Mouse (Mus musculus): Measurements from ENCODE around the gene Rnf26. TPM values are rescaled to one million over a fixed set of nuclear protein-coding genes. Genes with fewer than 3 reads are reported as not detected.

Gene Rnf26
- polyA plus RNA-seq, 2 experiments from 2014 or later: 3.2 to 7.9 TPM

- no peak for ATAC-seq
Observed at GRCm38 (mm10) chr9:44087761-44088455, 25.4 kb downstream of the Rnf26 start.

GRCm38 (mm10) chr9:44086960-44087359 lies 26.4 kb downstream of the Rnf26 start:
- ATAC-seq: no peak

- no peak for ATAC-seq
Observed at GRCm38 (mm10) chr9:44085741-44086665, 27.3 kb downstream of the Rnf26 start.

GRCm38 (mm10) chr9:44085276-44085675 lies 28.0 kb downstream of the Rnf26 start:
- no peak for ATAC-seq

- peak; percentile 46 for ATAC-seq
Observed at GRCm38 (mm10) chr9:44084659-44085229, 28.6 kb downstream of the Rnf26 start.

- ATAC-seq: peak; percentile 36
Observed at GRCm38 (mm10) chr9:44084236-44084635, 29.1 kb downstream of the Rnf26 start.

DNA sequence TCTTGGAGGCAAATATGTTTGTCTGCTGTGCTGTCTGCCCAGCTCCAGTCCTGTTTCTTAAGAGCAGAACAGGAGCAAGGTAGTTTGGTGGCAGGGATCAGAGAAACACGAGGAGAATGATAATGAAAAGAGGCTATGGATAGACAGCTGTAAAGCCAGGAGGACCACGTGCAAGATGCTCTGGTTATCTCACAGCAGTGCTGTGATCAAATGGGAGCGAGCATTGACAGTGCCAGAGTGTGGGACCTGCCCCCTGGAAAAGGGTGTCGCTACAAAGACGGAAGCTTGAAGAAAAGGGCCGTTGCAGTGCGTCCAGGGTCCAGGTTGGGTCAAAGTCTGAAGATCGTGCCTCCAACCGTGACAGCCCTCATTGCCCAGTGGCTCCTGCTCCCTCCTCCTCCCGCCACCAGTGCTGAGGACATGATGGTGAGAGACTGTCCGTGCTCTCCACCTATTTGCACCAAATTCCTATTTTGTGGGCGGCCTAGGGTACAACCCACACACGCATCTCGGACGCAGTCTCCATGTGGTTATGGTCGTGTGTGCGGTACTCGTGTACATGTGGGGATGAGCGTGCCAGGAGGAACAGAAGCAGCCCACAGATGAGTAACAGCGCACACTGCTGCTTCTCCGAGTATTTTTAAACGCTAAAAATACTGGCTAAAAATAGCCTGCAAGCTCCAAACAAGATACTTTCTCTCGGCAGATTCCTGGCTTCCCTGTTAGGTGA lies 29.8 kb downstream of the Rnf26 start:
- no peak for ATAC-seq

DNA sequence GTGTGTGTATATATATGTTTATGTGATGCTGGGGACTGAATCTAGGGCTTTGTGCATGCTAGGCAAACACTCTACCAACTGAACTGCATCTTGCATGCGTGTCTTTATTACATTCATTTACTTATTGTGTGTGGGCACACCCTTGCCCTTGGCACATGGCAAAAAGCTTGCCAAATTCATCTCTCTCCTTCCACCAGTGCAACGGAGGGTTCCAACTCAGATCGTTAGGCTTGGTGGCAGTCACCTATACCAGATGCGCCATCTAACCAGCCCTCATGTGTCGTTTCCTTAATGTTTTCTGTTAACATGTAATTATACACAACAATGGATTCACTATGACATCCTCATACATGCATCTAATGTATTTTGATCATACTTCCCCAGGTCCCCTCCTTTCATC lies 31.1 kb downstream of the Rnf26 start:
- ATAC-seq: no peak

GRCm38 (mm10) chr9:44081581-44081980 lies 31.7 kb downstream of the Rnf26 start:
- no peak for ATAC-seq

DNA sequence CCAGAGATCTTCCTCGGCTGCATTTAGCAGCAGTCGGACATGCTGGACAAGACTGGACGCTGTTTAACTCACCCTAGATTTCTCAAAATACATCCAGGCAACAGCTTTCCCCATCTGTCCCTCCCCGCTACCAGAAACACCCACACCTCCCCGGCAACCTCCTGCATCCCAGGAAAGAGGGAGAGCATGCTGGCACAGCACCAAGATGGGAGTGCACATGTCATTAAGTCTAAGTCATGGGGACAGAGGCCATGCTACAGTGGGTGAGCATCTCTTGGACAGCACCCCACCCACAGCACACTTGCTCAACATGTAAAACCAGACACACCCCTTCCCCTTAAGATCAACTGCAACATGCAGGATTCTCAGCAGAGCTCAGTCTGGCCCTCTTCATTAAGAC lies 32.4 kb downstream of the Rnf26 start:
- ATAC-seq: no peak

GRCm38 (mm10) chr9:44079997-44080780 lies 33.1 kb downstream of the Rnf26 start:
- no peak for ATAC-seq

DNA sequence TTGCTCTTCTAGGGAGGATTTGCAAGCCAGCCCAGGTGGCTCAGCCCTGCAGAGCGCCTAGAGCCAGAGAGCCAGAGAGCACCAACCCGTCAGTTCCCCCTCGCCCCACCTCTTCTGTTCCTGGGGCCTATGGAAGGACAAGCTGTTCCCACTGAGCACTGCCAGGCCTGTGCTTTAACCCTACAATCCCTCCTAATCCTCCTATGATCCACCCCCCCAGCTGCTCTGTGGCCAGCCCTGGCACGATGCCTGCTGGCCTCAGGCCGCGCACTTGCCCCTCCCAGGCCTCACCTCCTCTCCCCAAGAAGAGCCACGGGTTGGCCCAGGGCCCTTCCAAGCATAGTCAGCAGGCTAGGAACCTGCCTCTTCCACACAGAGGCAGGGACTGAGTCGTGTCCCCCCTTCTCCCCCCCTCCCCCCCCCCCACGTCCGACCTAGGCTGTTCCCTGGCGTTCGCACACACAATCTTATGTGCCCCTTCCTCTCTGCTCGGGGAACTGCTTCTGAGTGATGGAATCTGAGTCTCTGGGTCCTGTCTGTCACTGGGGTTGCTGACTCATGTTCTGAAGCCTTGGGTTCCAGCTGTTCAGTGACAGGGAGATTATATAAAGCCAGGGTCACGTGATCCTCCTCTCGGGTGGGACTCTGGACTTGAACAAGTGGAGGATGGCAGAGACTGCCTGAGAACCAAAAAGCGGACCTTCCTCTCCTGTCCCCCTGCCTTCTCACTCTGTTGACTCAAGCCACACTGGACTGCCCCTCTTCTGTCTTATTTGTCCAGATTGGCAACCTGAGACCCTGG lies 34.2 kb downstream of the Rnf26 start:
- ATAC-seq: no peak

- ATAC-seq: no peak
Observed at GRCm38 (mm10) chr9:44078136-44078797, 35.0 kb downstream of the Rnf26 start.

GRCm38 (mm10) chr9:44077266-44077910 lies 35.9 kb downstream of the Rnf26 start:
- ATAC-seq: no peak

DNA sequence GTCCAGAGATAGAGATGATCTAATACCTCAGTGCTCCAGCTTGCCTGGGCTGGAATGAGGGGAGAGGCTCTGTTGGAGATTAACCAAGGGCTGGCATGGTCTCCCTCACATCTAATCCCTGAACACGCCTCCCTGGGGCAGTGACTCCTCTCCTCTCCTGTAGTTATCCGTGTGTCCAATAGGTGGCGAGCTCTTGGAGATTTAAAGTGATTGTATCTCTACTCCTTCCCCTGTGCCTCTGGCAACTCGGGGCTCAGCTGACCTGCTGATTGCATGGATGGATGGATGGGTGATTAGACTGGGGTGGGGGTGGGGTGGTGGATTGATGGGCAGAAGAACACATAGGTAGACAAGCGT lies 36.6 kb downstream of the Rnf26 start:
- no peak for ATAC-seq

- no peak for ATAC-seq
Observed at GRCm38 (mm10) chr9:44075996-44076763, 37.1 kb downstream of the Rnf26 start.

DNA sequence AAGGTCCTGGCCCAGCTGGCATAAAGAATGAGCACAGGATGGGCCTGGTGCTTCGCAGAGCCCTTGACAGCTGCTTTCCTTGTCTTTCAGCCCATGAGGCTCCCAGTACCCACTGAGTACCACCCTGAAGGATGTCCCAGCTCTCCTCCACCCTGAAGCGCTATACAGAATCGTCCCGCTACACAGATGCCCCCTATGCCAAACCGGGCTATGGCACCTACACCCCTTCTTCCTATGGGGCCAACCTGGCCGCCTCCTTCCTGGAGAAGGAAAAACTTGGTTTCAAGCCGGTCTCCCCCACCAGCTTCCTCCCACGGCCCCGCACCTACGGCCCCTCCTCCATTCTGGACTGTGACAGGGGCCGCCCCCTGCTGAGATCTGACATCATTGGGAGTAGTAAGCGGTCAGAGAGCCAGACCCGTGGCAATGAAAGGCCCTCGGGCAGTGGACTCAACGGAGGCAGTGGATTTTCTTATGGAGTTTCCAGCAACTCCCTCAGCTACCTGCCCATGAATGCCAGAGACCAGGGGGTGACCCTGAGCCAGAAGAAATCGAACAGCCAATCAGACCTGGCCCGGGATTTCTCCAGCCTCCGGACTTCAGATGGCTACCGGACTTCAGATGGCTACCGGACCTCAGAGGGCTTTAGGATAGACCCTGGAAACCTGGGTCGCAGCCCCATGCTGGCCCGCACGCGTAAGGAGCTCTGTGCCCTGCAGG lies 37.9 kb downstream of the Rnf26 start:
- ATAC-seq: no peak

All from activated CD4-positive, CD25-positive, alpha-beta regulatory T cell, adult 4 months (primary cell).